Mouse (Mus musculus) MEL (cell line): ENCODE data around the gene Pld5. TPM values are rescaled to one million over a fixed set of nuclear protein-coding genes. Genes with fewer than 3 reads are reported as not detected.

Experiments
- DNase-seq: peaks from one replicate; pipeline ENCODE4 v3.0.0; 2011; ENCODE audit warnings: low read depth, low spot score
- H3K27ac ChIP-seq: 2 replicates; pipeline ENCODE4 v1.5.1; 2012; ENCODE audit warnings: low read depth, mild to moderate bottlenecking, control low read depth, low read length, moderate library complexity; ENCODE audit not compliant: control insufficient read depth
- H3K27me3 ChIP-seq, 2 experiments: fragments of 150-350 bp in 1 of 2; sonication (generic) in 1 of 2; 2 replicates each; pipeline ENCODE4 v1.6.1; 2012; ENCODE audit warnings: low read length in 2 of 2, mild to moderate bottlenecking in 2 of 2, improper control_type of control experiment in 1 of 2, moderate library complexity in 1 of 2; ENCODE audit not compliant: insufficient read depth in 2 of 2, control insufficient read depth in 1 of 2
- H3K36me3 ChIP-seq, 2 experiments: 2 replicates each; pipeline ENCODE4 v1.6.1; 2012 to 2014; ENCODE audit warnings: low read length in 2 of 2, improper control_type of control experiment in 1 of 2, inconsistent platforms in 1 of 2, mild to moderate bottlenecking in 1 of 2; ENCODE audit not compliant: insufficient read depth in 2 of 2, control insufficient read depth in 1 of 2
- H3K4me1 ChIP-seq, 2 experiments: fragments of 150-350 bp in 1 of 2; sonication (generic) in 1 of 2; 2 replicates each; pipeline ENCODE4 v1.6.1; 2012; ENCODE audit warnings: low read length in 2 of 2, improper control_type of control experiment in 1 of 2, mild to moderate bottlenecking in 1 of 2; ENCODE audit not compliant: insufficient read depth in 2 of 2, control insufficient read depth in 1 of 2
- H3K4me3 ChIP-seq, 2 experiments: fragments of 150-350 bp in 1 of 2; sonication (generic) in 1 of 2; 2 replicates each; pipeline ENCODE4 v1.5.1; 2012; ENCODE audit warnings: low read depth in 2 of 2, low read length in 2 of 2, mild to moderate bottlenecking in 2 of 2, moderate library complexity in 2 of 2, control low read depth in 1 of 2, improper control_type of control experiment in 1 of 2; ENCODE audit not compliant: control insufficient read depth in 1 of 2, insufficient read depth in 1 of 2
- H3K79me2 ChIP-seq: 2 replicates; pipeline ENCODE4 v1.6.1; 2012; ENCODE audit warnings: mild to moderate bottlenecking, low read length, moderate library complexity; ENCODE audit not compliant: control insufficient read depth, poor library complexity, insufficient read depth
- H3K9ac ChIP-seq: 2 replicates; pipeline ENCODE4 v1.6.1; 2012; ENCODE audit warnings: low read depth, mild to moderate bottlenecking, control low read depth, low read length, moderate library complexity; ENCODE audit not compliant: control insufficient read depth, poor library complexity, severe bottlenecking
- H3K9me3 ChIP-seq: fragments of 150-350 bp; sonication (generic); replicated peaks from 2 replicates; pipeline ENCODE4 v1.6.1; 2012; ENCODE audit warnings: mild to moderate bottlenecking, low read length, improper control_type of control experiment, moderate library complexity; ENCODE audit not compliant: insufficient read depth
- CHD1 ChIP-seq: IDR thresholded peaks from 2 replicates; pipeline ENCODE4 v1.6.1; 2012; ENCODE audit warnings: low read depth, mild to moderate bottlenecking, inconsistent platforms, low read length, improper control_type of control experiment
- CTCF ChIP-seq, 3 experiments: IDR thresholded peaks in 2 of 3; conservative IDR thresholded peaks in 1 of 3; 2 replicates each; pipeline ENCODE4 v1.5.1; 2011 to 2012; ENCODE audit warnings: low read length in 3 of 3, low read depth in 2 of 3, mild to moderate bottlenecking in 2 of 3, improper control_type of control experiment in 1 of 3, inconsistent platforms in 1 of 3, mixed read lengths in 1 of 3, moderate library complexity in 1 of 3; ENCODE audit not compliant: control insufficient read depth in 1 of 3, insufficient read depth in 1 of 3, poor library complexity in 1 of 3, severe bottlenecking in 1 of 3
- EP300 ChIP-seq, 2 experiments: IDR thresholded peaks; 2 replicates each; pipeline ENCODE4 v1.6.1; 2011; ENCODE audit warnings: improper control_type of control experiment in 2 of 2, low read length in 2 of 2, low read depth in 1 of 2, mild to moderate bottlenecking in 1 of 2
- ETS1 ChIP-seq: IDR thresholded peaks from 2 replicates; pipeline ENCODE4 v1.6.1; 2012; ENCODE audit warnings: low read depth, mild to moderate bottlenecking, inconsistent platforms, low read length, improper control_type of control experiment, moderate library complexity
- GATA1 ChIP-seq: IDR thresholded peaks from 2 replicates; pipeline ENCODE4 v1.6.1; 2011; ENCODE audit warnings: low read depth, low read length, improper control_type of control experiment
- JUND ChIP-seq: IDR thresholded peaks from 2 replicates; pipeline ENCODE4 v1.6.1; 2011; ENCODE audit warnings: low read depth, mild to moderate bottlenecking, improper control_type of control experiment, low read length
- KAT2A ChIP-seq: conservative IDR thresholded peaks from 2 replicates; pipeline ENCODE4 v1.6.1; 2012; ENCODE audit warnings: low read depth, low read length, improper control_type of control experiment, inconsistent platforms
- MAX ChIP-seq: IDR thresholded peaks from 2 replicates; pipeline ENCODE4 v1.6.1; 2011; ENCODE audit warnings: low read length, improper control_type of control experiment
- MXI1 ChIP-seq: IDR thresholded peaks from 2 replicates; pipeline ENCODE4 v1.6.1; 2011; ENCODE audit warnings: mild to moderate bottlenecking, low read depth, low read length, improper control_type of control experiment
- NELFE ChIP-seq: IDR thresholded peaks from 2 replicates; pipeline ENCODE4 v1.6.1; 2011; ENCODE audit warnings: low read depth, low read length, improper control_type of control experiment
- POLR2A ChIP-seq, 2 experiments: IDR thresholded peaks; 2 replicates each; pipeline ENCODE4 v1.6.1; 2011 to 2012; ENCODE audit warnings: low read length in 2 of 2, mild to moderate bottlenecking in 2 of 2, control low read depth in 1 of 2, improper control_type of control experiment in 1 of 2, low read depth in 1 of 2, moderate library complexity in 1 of 2; ENCODE audit not compliant: control insufficient read depth in 1 of 2, insufficient read depth in 1 of 2, poor library complexity in 1 of 2
- RAD21 ChIP-seq: IDR thresholded peaks from 2 replicates; pipeline ENCODE4 v1.6.1; 2011; ENCODE audit warnings: mild to moderate bottlenecking, low read depth, low read length, improper control_type of control experiment
- RCOR1 ChIP-seq: IDR thresholded peaks from 2 replicates; pipeline ENCODE4 v1.6.1; 2012; ENCODE audit warnings: low read depth, mild to moderate bottlenecking, inconsistent platforms, low read length, improper control_type of control experiment
- SMC3 ChIP-seq: IDR thresholded peaks from 2 replicates; pipeline ENCODE4 v1.6.1; 2011; ENCODE audit warnings: low read depth, low read length, improper control_type of control experiment
- TBP ChIP-seq: IDR thresholded peaks from 2 replicates; pipeline ENCODE4 v1.8.0; 2011; ENCODE audit warnings: low read depth, low read length, improper control_type of control experiment
- TCF12 ChIP-seq: IDR thresholded peaks from 2 replicates; pipeline ENCODE4 v1.6.1; 2014; ENCODE audit warnings: low read depth, mild to moderate bottlenecking, inconsistent platforms, low read length, improper control_type of control experiment, moderate library complexity
- USF2 ChIP-seq, 2 experiments: IDR thresholded peaks; 2 replicates each; pipeline ENCODE4 v1.6.1; 2011 to 2012; ENCODE audit warnings: improper control_type of control experiment in 2 of 2, low read length in 2 of 2, borderline replicate concordance in 1 of 2, inconsistent platforms in 1 of 2, low read depth in 1 of 2, mild to moderate bottlenecking in 1 of 2; ENCODE audit not compliant: insufficient read depth in 1 of 2
- ZC3H11A ChIP-seq: IDR thresholded peaks from 2 replicates; pipeline ENCODE4 v1.6.1; 2012; ENCODE audit warnings: low read depth, mild to moderate bottlenecking, inconsistent platforms, low read length, improper control_type of control experiment
- polyA plus RNA-seq, 2 experiments: library from polyadenylated mRNA; stranded (reverse) in 1 of 2; unstranded in 1 of 2; fragments of >175 nt in 1 of 2; fragments of >200 nt in 1 of 2; gene quantifications; 2 replicates each; pipeline versions ENCODE4 v1.2.1 to v1.2.4; 2012; ENCODE audit warnings: low replicate concordance in 2 of 2, low read depth in 1 of 2; ENCODE audit not compliant: insufficient read length in 2 of 2, insufficient read depth in 1 of 2, missing spikeins in 1 of 2
- total RNA-seq: library from RNA; depleted of rRNA; stranded (reverse); fragments of 300-350 nt; gene quantifications from 2 replicates; pipeline ENCODE4 v1.2.3, GENCODE M21; 2012

The Pld5 gene
- total and polyA plus RNA-seq, 3 experiments, result 0.01 TPM; not detected in 2

- no peak overlapping the region for H3K27ac ChIP-seq
- TF ChIP-seq TCF12 (no peak), JUND (no peak), KAT2A (no peak), RCOR1 (no peak), SMC3 (no peak), TBP (no peak), ZC3H11A (no peak), GATA1 (no peak), POLR2A (IDR thresholded peaks at IDR 0.05; ENCODE audit: control insufficient read depth in 1 of 2, insufficient read depth in 1 of 2, low read depth in 1 of 2, low read length in 2 of 2, poor library complexity in 1 of 2) (no peak), CHD1 (no peak), MAX (no peak), NELFE (no peak), EP300 (IDR thresholded peaks at IDR 0.05; ENCODE audit: low read depth in 1 of 2, low read length in 2 of 2) (no peak), CTCF (IDR thresholded peaks at IDR 0.05 in 2 of 3, conservative IDR thresholded peaks at IDR 0.05 in 1 of 3; ENCODE audit: control insufficient read depth in 1 of 3, insufficient read depth in 1 of 3, low read depth in 2 of 3, low read length in 3 of 3, poor library complexity in 1 of 3, severe bottlenecking in 1 of 3) (no peak), RAD21 (no peak), ETS1 (no peak), MXI1 (no peak), USF2 (IDR thresholded peaks at IDR 0.05; ENCODE audit: borderline replicate concordance in 1 of 2, insufficient read depth in 1 of 2, low read depth in 1 of 2, low read length in 2 of 2) (no peak)
- H3K79me2 ChIP-seq, result no peaks in the 10 kb centered on the region
- no peak overlapping the region for H3K4me3 ChIP-seq
- H3K4me1 ChIP-seq, result no peaks in the 10 kb centered on the region
- H3K36me3 ChIP-seq, result no peaks in the 10 kb centered on the region
- H3K9ac ChIP-seq, result no peak overlapping the region
- no peaks in the 10 kb centered on the region; a peak in 1 of 4 replicates for H3K27me3 ChIP-seq
- H3K9me3 ChIP-seq, result no peaks in the 10 kb centered on the region
- DNase-seq, result no peak
These were observed 241.4 kb downstream of the Pld5 start for GRCm38 (mm10) chr1:176033698-176034097.

GRCm38 (mm10) chr1:176029063-176029462 is 246.0 kb downstream of the Pld5 start:
- Histone ChIP-seq H3K79me2 (no peaks in the 10 kb centered on the region), H3K4me1 (no peaks in the 10 kb centered on the region), H3K9me3 (no peaks in the 10 kb centered on the region), H3K27ac (no peak overlapping the region), H3K9ac (no peak overlapping the region), H3K4me3 (no peak overlapping the region), H3K36me3 (no peaks in the 10 kb centered on the region), H3K27me3 (no peaks in the 10 kb centered on the region)
- TF ChIP-seq POLR2A (IDR thresholded peaks at IDR 0.05; ENCODE audit: control insufficient read depth in 1 of 2, insufficient read depth in 1 of 2, low read depth in 1 of 2, low read length in 2 of 2, poor library complexity in 1 of 2), result no peak
- DNase-seq, result no peak
